ENCODE assay signal across 8 mouse cellular contexts in genomic region chr11:6026361-6026760, GRCm38 (mm10). TPM values are rescaled to one million over a fixed set of nuclear protein-coding genes. Genes with fewer than 3 reads are reported as not detected.
DNase-seq lines count a peak whose midpoint lies in the region; ATAC-seq and TF ChIP-seq lines count a peak whose summit lies in the region.
"Had no signal": no experiment of that assay in that cellular context is flagged by ENCODE, and none has a peak within 500 bp of the region (broad histone marks: within the 10 kb centered on the region; RNA-seq: fewer than 3 reads in every experiment).

No protein-coding gene starts in this region.

- 68% methylated on average over 1 of the region's 1 CpGs for WGBS in kidney, postnatal 0 days
- WGBS in kidney, embryonic 16.5 days: 79% methylated on average over 1 of the region's 1 CpGs
- WGBS in forebrain, embryonic 16.5 days: 64% methylated on average over 1 of the region's 1 CpGs
- WGBS in lung, postnatal 0 days: 61% methylated on average over 1 of the region's 1 CpGs

- ATAC-seq in kidney, postnatal 0 days (replicated peaks; ENCODE audit: low FRiP score, low read depth): no peak
- ATAC-seq in kidney, embryonic 16.5 days (ENCODE audit: low FRiP score, low TSS enrichment): no peak
- peak; percentile 14; the same call in 1 of the 2 replicates for ATAC-seq in forebrain, embryonic 16.5 days
- peak; percentile 61 for ATAC-seq in lung, postnatal 0 days

- H3K27me3 ChIP-seq in kidney, postnatal 0 days (ENCODE audit: insufficient read depth, low read length): no peaks in the 10 kb centered on the region
- H3K27me3 ChIP-seq in kidney, embryonic 16.5 days (ENCODE audit: insufficient read depth, low read length): no peaks in the 10 kb centered on the region
- no peaks in the 10 kb centered on the region for H3K27me3 ChIP-seq in forebrain, embryonic 16.5 days (replicated peaks; ENCODE audit: control insufficient read depth, insufficient read depth, low read length)
- H3K27me3 ChIP-seq in lung, postnatal 0 days (replicated peaks; ENCODE audit: insufficient read depth, low read length): no peaks in the 10 kb centered on the region
- H3K27me3 ChIP-seq: neural tube, embryonic 12.5 days had no signal

- H3K4me2 ChIP-seq in kidney, postnatal 0 days (ENCODE audit: low read length): no peak overlapping the region
- no peak overlapping the region for H3K4me2 ChIP-seq in kidney, embryonic 16.5 days (replicated peaks; ENCODE audit: low read depth, low read length)
- no peak overlapping the region for H3K4me2 ChIP-seq in forebrain, embryonic 16.5 days (ENCODE audit: low read length)
- H3K4me2 ChIP-seq in lung, postnatal 0 days (replicated peaks; ENCODE audit: low read depth, low read length): no peak overlapping the region
- H3K4me2 ChIP-seq: neural tube, embryonic 12.5 days had no signal

- H3K4me3 ChIP-seq in kidney, postnatal 0 days (replicated peaks; ENCODE audit: low read depth, low read length): no peak overlapping the region
- H3K4me3 ChIP-seq in kidney, embryonic 16.5 days (ENCODE audit: low read length): no peak overlapping the region
- H3K4me3 ChIP-seq in forebrain, embryonic 16.5 days (replicated peaks; ENCODE audit: low read length): no peak overlapping the region
- H3K4me3 ChIP-seq in lung, postnatal 0 days (ENCODE audit: low read depth, low read length): no peak overlapping the region
- H3K4me3 ChIP-seq: neural tube, embryonic 12.5 days had no signal

- TF ChIP-seq EP300 in lung, postnatal 0 days (IDR thresholded peaks at IDR 0.05): no peak

- H3K9ac ChIP-seq in kidney, postnatal 0 days (ENCODE audit: low read depth, low read length): no peak overlapping the region
- H3K9ac ChIP-seq in kidney, embryonic 16.5 days (replicated peaks; ENCODE audit: low read length): no peak overlapping the region
- no peak overlapping the region for H3K9ac ChIP-seq in forebrain, embryonic 16.5 days (replicated peaks; ENCODE audit: low read depth, low read length)
- H3K9ac ChIP-seq in lung, postnatal 0 days (replicated peaks; ENCODE audit: low read depth): no peak overlapping the region
- H3K9ac ChIP-seq: neural tube, embryonic 12.5 days had no signal

- H3K9me3 ChIP-seq in kidney, postnatal 0 days (replicated peaks; ENCODE audit: low read length): no peaks in the 10 kb centered on the region
- H3K9me3 ChIP-seq in kidney, embryonic 16.5 days (ENCODE audit: low read length): no peaks in the 10 kb centered on the region
- H3K9me3 ChIP-seq in forebrain, embryonic 16.5 days (ENCODE audit: control insufficient read depth, low read length): no peaks in the 10 kb centered on the region
- H3K9me3 ChIP-seq in lung, postnatal 0 days (ENCODE audit: low read length): no peaks in the 10 kb centered on the region
- H3K9me3 ChIP-seq: neural tube, embryonic 12.5 days had no signal

- peak; percentile 76 for TF ChIP-seq CTCF in kidney, postnatal 0 days (IDR thresholded peaks at IDR 0.05; ENCODE audit: low read depth)
- peak; percentile 80 for TF ChIP-seq CTCF in lung, postnatal 0 days (IDR thresholded peaks at IDR 0.05)

- H3K36me3 ChIP-seq in kidney, postnatal 0 days (ENCODE audit: insufficient read depth, low read length): no peaks in the 10 kb centered on the region
- H3K36me3 ChIP-seq in kidney, embryonic 16.5 days (ENCODE audit: insufficient read depth, low read length): no peaks in the 10 kb centered on the region
- no peaks in the 10 kb centered on the region for H3K36me3 ChIP-seq in forebrain, embryonic 16.5 days (ENCODE audit: control insufficient read depth, insufficient read depth)
- no peaks in the 10 kb centered on the region for H3K36me3 ChIP-seq in lung, postnatal 0 days (ENCODE audit: insufficient read depth, low read length)
- H3K36me3 ChIP-seq: neural tube, embryonic 12.5 days had no signal

- no peaks in the 10 kb centered on the region for H3K4me1 ChIP-seq in kidney, postnatal 0 days (replicated peaks; ENCODE audit: insufficient read depth, low read length)
- H3K4me1 ChIP-seq in kidney, embryonic 16.5 days (ENCODE audit: insufficient read depth, low read length): peaks cover 9% of the 10 kb centered on the region
- H3K4me1 ChIP-seq in forebrain, embryonic 16.5 days (replicated peaks; ENCODE audit: control insufficient read depth, insufficient read depth, low read length): peaks cover 19% of the 10 kb centered on the region
- H3K4me1 ChIP-seq in lung, postnatal 0 days (ENCODE audit: insufficient read depth, low read depth, low read length): no peaks in the 10 kb centered on the region
- H3K4me1 ChIP-seq: neural tube, embryonic 12.5 days had no signal

- peak; percentile 57 for DNase-seq in kidney, postnatal 0 days (ENCODE audit: low spot score)
- DNase-seq in CD4-positive helper T cell, adult 2 months (ENCODE audit: low read depth, low spot score): peak; percentile 63
- peak; percentile 48 for DNase-seq in Muller cell, postnatal 12 days (ENCODE audit: inconsistent ontology term)
- DNase-seq in lung, postnatal 0 days (ENCODE audit: low spot score): peak; percentile 71
- peak; percentile 83 for DNase-seq in thymus, postnatal 4 days

- no peak overlapping the region for H3K27ac ChIP-seq in kidney, postnatal 0 days
- H3K27ac ChIP-seq in kidney, embryonic 16.5 days (ENCODE audit: low read length): no peak overlapping the region
- no peak overlapping the region for H3K27ac ChIP-seq in forebrain, embryonic 16.5 days (ENCODE audit: low read length)
- H3K27ac ChIP-seq in lung, postnatal 0 days (ENCODE audit: low read length): no peak overlapping the region
- H3K27ac ChIP-seq: neural tube, embryonic 12.5 days had no signal

RNA-seq across cellular contexts. Expression of gene Camk2b, which starts 39.8 kb away (rescaled TPM):
- 3.3 and 3.5 TPM in 2 replicates for polyA plus RNA-seq in kidney, postnatal 0 days (2015; fragmentation: Nextera tagmentation; extraction: Ambion mirVana)
- 3.4 and 4.1 TPM in 2 replicates for polyA plus RNA-seq in kidney, embryonic 16.5 days (2015; fragmentation: Nextera tagmentation; extraction: Ambion mirVana)
- polyA plus RNA-seq in forebrain, embryonic 16.5 days (2015; fragmentation: Nextera tagmentation; extraction: Ambion mirVana): 163 and 171 TPM in 2 replicates
- 2.9 TPM in 2 replicates for polyA plus RNA-seq in lung, postnatal 0 days (2015; fragmentation: Nextera tagmentation; extraction: Ambion mirVana)

Comparison
In these comparisons a context has a peak if more than half of its experiments do, and no peak if none do; other contexts are left out.
1. ATAC-seq: peak in forebrain, embryonic 16.5 days (single experiment) and lung, postnatal 0 days (single experiment); none in kidney, postnatal 0 days (single experiment) and kidney, embryonic 16.5 days (single experiment).
2. RNA of gene Camk2b, which starts 39.8 kb away (polyA plus RNA-seq): 163 to 171 TPM in forebrain, embryonic 16.5 days; 3.4 to 4.1 TPM in kidney, embryonic 16.5 days, 3.3 to 3.5 TPM in kidney, postnatal 0 days and 2.9 TPM in lung, postnatal 0 days; every median in the first group is over 10 times any median in the second.
3. Peak in every context shown above with its lines, with median percentiles within 50 percentile points of each other: DNase-seq.